Mouse (Mus musculus) midbrain, embryonic 10.5 days (tissue): ENCODE results near the gene Stk39. TPM values are rescaled to one million over a fixed set of nuclear protein-coding genes. Genes with fewer than 3 reads are reported as not detected.

Experiments used
- DNase-seq: peaks from one replicate; pipeline ENCODE4 v3.0.0-alpha.2; 2017; ENCODE audit warnings: low spot score
- H3K27ac ChIP-seq: fragments of 300-500 bp; sonication (generic); replicated peaks from 2 replicates; pipeline ENCODE4 v1.5.1; 2016; ENCODE audit warnings: mild to moderate bottlenecking
- H3K27me3 ChIP-seq: fragments of 300-500 bp; sonication (generic); 2 replicates; pipeline ENCODE4 v1.6.1; 2016; ENCODE audit warnings: low read depth, mild to moderate bottlenecking; ENCODE audit not compliant: poor library complexity, severe bottlenecking
- H3K36me3 ChIP-seq: fragments of 300-500 bp; sonication (generic); 2 replicates; pipeline ENCODE4 v1.6.1; 2016; ENCODE audit warnings: mild to moderate bottlenecking, moderate library complexity
- H3K4me1 ChIP-seq: fragments of 300-500 bp; sonication (generic); 2 replicates; pipeline ENCODE4 v1.6.1; 2016
- H3K4me3 ChIP-seq: fragments of 300-500 bp; sonication (generic); 2 replicates; pipeline ENCODE4 v1.5.1; 2016; ENCODE audit warnings: mild to moderate bottlenecking, moderate library complexity
- H3K9me3 ChIP-seq: fragments of 300-500 bp; sonication (generic); replicated peaks from 2 replicates; pipeline ENCODE4 v1.6.1; 2016; ENCODE audit warnings: mild to moderate bottlenecking
- WGBS: fragments of 180-500 bp; shearing (Covaris S2); methylation state at CpG from one replicate; pipeline ENCODE4 v1.1.7; 2016; 5-methylcytosine and 5-hydroxymethylcytosine counted together
- polyA plus RNA-seq: library from polyadenylated mRNA; unstranded; fragments of >200 nt; fragmentation: Nextera tagmentation; extraction: Ambion mirVana; gene quantifications from 2 replicates; pipeline ENCODE4 v1.2.1, GENCODE M21; 2016

Gene Stk39
- polyA plus RNA-seq, 1 experiment from 2014 or later = 30.1 TPM

DNA sequence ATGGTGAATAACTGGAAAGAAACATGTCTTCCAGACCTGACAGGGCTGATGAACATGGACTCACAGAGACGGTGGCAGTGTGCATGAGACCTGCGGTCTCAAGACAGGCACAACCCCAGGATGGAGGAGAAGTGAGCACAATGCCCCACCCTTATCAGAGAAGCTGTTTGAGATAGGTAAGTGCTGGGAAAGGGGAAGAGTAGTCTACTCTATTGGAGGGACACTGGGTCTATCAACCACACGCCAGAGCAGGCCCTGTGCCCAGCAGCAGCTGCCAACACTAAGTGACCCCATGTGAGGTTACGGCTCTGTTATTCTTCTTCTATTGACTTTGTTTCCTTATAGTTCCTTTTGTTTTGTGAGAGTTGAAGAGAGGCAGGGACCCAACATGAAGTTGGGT is 202.4 kb downstream of the Stk39 start:
- Histone ChIP-seq H3K4me1 (peaks cover 15% of the 10 kb centered on the region), H3K27me3 (no peaks in the 10 kb centered on the region), H3K9me3 (no peaks in the 10 kb centered on the region), H3K27ac (no peak overlapping the region), H3K4me3 (no peak overlapping the region), H3K36me3 (peaks cover 34% of the 10 kb centered on the region)
- 90% methylated on average over 4 of the region's 4 CpGs for WGBS
- no peak for DNase-seq

- DNase-seq = no peak
- Histone ChIP-seq H3K9me3 (no peaks in the 10 kb centered on the region), H3K4me3 (no peak overlapping the region), H3K36me3 (peaks cover 24% of the 10 kb centered on the region), H3K4me1 (no peaks in the 10 kb centered on the region), H3K27me3 (no peaks in the 10 kb centered on the region), H3K27ac (no peak overlapping the region)
- WGBS = 90% methylated on average over 5 of the region's 5 CpGs
Measured at GRCm38 (mm10) chr2:68264826-68265225, 207.2 kb downstream of the Stk39 start.

DNA sequence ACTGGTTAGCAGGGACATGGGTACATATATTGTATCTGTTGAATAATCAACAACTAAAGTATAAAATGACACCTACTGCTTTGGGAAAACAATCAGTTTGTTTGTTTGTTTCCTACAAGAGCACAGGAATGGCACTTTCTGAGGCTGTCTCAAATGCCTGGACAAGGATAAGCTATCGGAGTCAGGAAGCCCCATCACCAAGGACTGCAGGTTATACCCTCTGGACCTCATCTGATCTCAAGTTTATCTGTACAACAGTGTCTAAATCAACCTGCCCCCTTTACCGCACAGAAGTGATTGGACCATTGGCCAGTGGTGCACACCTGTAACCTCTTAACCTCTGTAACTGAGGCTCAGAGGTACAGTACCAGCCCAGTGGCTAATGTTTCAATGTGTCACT is 211.2 kb downstream of the Stk39 start:
- 0 out of 2 replicates have a peak, but pooled peaks cover 5% of the 10 kb centered on the region for H3K4me1 ChIP-seq
- DNase-seq = no peak
- no peak overlapping the region for H3K4me3 ChIP-seq
- no peaks in the 10 kb centered on the region for H3K9me3 ChIP-seq
- peaks cover 32% of the 10 kb centered on the region for H3K36me3 ChIP-seq
- WGBS = 97% methylated on average over 2 of the region's 2 CpGs
- H3K27ac ChIP-seq = no peak overlapping the region
- H3K27me3 ChIP-seq = no peaks in the 10 kb centered on the region

DNA sequence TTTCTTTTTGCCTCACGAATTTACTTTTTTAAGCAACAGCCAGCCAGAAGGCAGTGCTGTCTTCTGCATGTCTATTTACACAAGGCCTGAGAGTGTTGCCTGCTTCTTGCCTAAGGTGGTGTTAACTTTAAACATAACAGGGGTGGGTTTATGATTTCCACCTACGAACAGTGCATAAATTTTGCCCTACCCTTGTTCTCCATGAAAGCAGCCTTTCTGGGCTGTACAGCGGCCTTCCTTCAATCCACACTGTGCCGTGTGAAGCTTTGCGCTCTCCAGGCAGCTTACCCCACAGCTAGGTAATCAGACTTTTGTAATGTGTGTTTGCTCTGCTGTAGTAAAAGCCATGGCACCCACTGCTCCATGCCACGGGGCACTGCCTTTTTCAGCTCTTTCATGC is 214.5 kb downstream of the Stk39 start:
- H3K4me1 ChIP-seq = peaks cover 14% of the 10 kb centered on the region
- H3K36me3 ChIP-seq = peaks cover 23% of the 10 kb centered on the region
- DNase-seq = no peak
- H3K9me3 ChIP-seq = no peaks in the 10 kb centered on the region
- H3K27ac ChIP-seq = no peak overlapping the region
- H3K27me3 ChIP-seq = no peaks in the 10 kb centered on the region
- WGBS = 84% methylated on average over 6 of the region's 6 CpGs
- no peak overlapping the region for H3K4me3 ChIP-seq

- H3K4me3 ChIP-seq = no peak overlapping the region
- DNase-seq = no peak
- H3K27me3 ChIP-seq = no peaks in the 10 kb centered on the region
- peaks cover 23% of the 10 kb centered on the region for H3K36me3 ChIP-seq
- H3K4me1 ChIP-seq = peaks cover 25% of the 10 kb centered on the region
- no peak overlapping the region for H3K27ac ChIP-seq
- H3K9me3 ChIP-seq = no peaks in the 10 kb centered on the region
- WGBS = 91% methylated on average over 8 of the region's 8 CpGs
Measured at GRCm38 (mm10) chr2:68256472-68256871, 215.6 kb downstream of the Stk39 start.

DNA sequence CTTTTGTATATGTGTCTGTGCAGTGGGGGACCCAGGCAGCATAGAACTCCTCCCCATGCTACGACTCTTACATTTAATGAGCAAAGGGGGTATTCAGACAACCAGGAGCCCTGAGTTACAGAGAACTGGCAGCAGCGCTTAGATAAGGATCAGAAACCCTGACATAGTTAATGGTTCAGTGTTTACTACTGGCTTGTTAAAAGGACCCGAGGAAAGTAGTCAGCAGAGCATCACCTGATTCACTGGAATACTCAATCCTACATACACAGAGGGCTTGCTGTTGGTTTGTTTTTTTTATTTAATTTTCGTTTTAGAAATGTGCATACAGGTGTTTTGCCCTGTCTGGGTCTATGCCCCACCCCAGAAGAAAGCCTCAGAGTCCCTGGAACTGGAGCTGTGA is 217.3 kb downstream of the Stk39 start:
- peaks cover 20% of the 10 kb centered on the region for H3K36me3 ChIP-seq
- H3K27ac ChIP-seq = no peak overlapping the region
- H3K9me3 ChIP-seq = no peaks in the 10 kb centered on the region
- H3K27me3 ChIP-seq = no peaks in the 10 kb centered on the region
- WGBS = 89% methylated on average over 4 of the region's 4 CpGs
- DNase-seq = no peak
- peaks cover 34% of the 10 kb centered on the region for H3K4me1 ChIP-seq
- no peak overlapping the region for H3K4me3 ChIP-seq

DNA sequence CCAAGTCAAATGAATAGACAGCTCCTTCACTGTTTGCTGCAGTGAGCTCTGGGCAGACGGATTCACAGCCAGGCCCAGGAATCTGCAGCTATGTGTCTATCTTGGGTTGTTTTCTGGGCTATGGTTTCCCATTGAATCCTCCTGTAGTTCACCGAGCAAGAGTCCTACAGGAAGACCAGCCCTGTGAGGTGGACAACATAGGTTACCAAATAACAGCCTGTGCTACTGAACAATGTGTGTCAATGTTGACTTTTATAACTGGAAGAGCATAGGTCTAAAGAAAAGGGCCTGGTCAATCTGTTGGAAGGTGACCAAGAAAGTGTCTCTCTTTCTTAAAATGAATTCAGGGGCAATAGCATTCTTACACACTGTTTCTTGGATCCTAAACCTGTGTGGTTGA is 218.8 kb downstream of the Stk39 start:
- Histone ChIP-seq H3K36me3 (peaks cover 22% of the 10 kb centered on the region), H3K9me3 (no peaks in the 10 kb centered on the region), H3K27me3 (no peaks in the 10 kb centered on the region), H3K4me3 (no peak overlapping the region), H3K4me1 (peaks cover 34% of the 10 kb centered on the region), H3K27ac (no peak overlapping the region)
- DNase-seq = no peak
- 86% methylated on average over 2 of the region's 2 CpGs for WGBS

GRCm38 (mm10) chr2:68252048-68252758 is 219.9 kb downstream of the Stk39 start:
- Histone ChIP-seq H3K4me1 (peaks cover 32% of the 10 kb centered on the region), H3K36me3 (peaks cover 31% of the 10 kb centered on the region), H3K27me3 (no peaks in the 10 kb centered on the region), H3K27ac (no peak overlapping the region), H3K9me3 (no peaks in the 10 kb centered on the region), H3K4me3 (no peak overlapping the region)
- DNase-seq = no peak
- 68% methylated on average over 6 of the region's 6 CpGs for WGBS

- Histone ChIP-seq H3K27me3 (no peaks in the 10 kb centered on the region), H3K36me3 (peaks cover 31% of the 10 kb centered on the region), H3K27ac (no peak overlapping the region), H3K9me3 (no peaks in the 10 kb centered on the region), H3K4me1 (peaks cover 28% of the 10 kb centered on the region), H3K4me3 (no peak overlapping the region)
- no peak for DNase-seq
- 85% methylated on average over 10 of the region's 10 CpGs for WGBS
Measured at GRCm38 (mm10) chr2:68250897-68251296, 221.2 kb downstream of the Stk39 start.

GRCm38 (mm10) chr2:68249855-68250424 is 222.1 kb downstream of the Stk39 start:
- no peak for DNase-seq
- Histone ChIP-seq H3K4me1 (peaks cover 27% of the 10 kb centered on the region), H3K27ac (no peak overlapping the region), H3K9me3 (no peaks in the 10 kb centered on the region), H3K27me3 (no peaks in the 10 kb centered on the region), H3K36me3 (peaks cover 31% of the 10 kb centered on the region), H3K4me3 (no peak overlapping the region)
- WGBS = 73% methylated on average over 4 of the region's 4 CpGs

- no peak for DNase-seq
- 62% methylated on average over 3 of the region's 3 CpGs for WGBS
Measured at GRCm38 (mm10) chr2:68246284-68246683, 225.8 kb downstream of the Stk39 start.

DNA sequence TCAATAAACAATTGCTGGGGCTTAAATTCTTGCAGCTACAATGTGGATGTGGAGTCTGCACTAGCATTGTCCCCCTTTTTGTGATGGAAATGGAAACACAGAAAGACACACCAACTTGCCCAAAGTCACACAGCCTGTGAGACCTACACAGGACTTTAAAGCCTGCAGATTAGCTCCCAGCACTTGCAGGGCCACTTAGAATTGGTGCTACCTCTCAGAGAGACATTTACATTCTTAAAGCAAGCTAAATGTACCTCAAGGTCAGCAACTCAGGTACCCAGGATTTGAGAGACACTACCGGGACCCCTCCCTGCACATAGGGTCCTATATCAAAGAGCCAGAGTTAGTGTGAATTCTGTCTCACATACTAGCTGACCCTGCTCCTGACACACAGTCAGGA is 227.5 kb downstream of the Stk39 start:
- WGBS = 98% methylated on average over 1 of the region's 1 CpGs
- Histone ChIP-seq H3K4me1 (peaks cover 3% of the 10 kb centered on the region; the same call in 1 of the 2 replicates), H3K27ac (no peak overlapping the region), H3K9me3 (no peaks in the 10 kb centered on the region), H3K4me3 (no peak overlapping the region), H3K27me3 (no peaks in the 10 kb centered on the region), H3K36me3 (peaks cover 32% of the 10 kb centered on the region)
- no peak for DNase-seq

More at GRCm38 (mm10) chr2:68246284-68246683, 225.8 kb downstream of the Stk39 start:
- Histone ChIP-seq H3K36me3 (peaks cover 43% of the 10 kb centered on the region), H3K27ac (no peak overlapping the region), H3K4me1 (peaks cover 7% of the 10 kb centered on the region), H3K9me3 (no peaks in the 10 kb centered on the region), H3K4me3 (no peak overlapping the region), H3K27me3 (no peaks in the 10 kb centered on the region)

DNA sequence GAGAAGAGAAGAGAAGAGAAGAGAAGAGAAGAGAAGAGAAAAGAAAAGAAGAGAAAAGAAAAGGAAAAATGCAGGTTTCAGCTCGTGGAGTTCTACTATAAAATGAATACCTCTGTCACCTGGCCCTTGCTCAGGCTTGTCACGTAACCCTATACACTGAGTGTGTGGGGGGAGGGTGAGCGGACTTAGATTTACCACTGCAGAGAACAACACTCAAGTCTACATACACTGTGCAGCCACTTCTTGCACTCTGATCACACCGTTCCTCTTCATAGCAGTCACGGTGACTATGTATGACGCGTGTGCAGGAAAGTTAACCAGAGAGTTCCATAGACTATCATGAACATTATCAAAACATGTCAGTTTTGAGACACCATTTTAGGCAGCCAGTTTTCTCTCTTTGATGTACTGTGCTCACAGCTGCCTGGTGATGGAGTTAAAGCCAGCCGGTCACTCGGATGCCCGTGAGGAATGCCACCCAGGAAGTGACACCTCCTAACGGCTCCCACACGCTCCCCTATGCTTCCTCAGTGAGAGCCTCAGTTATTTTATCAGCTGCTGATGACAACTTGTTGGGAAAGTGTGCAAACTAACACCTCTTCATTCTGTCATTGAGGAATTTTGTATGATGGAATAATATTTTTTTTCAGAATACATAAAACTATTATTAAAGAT is 228.1 kb downstream of the Stk39 start:
- H3K27me3 ChIP-seq = no peaks in the 10 kb centered on the region
- peaks cover 4% of the 10 kb centered on the region; the same call in 1 of the 2 replicates for H3K4me1 ChIP-seq
- peaks cover 27% of the 10 kb centered on the region for H3K36me3 ChIP-seq
- 83% methylated on average over 12 of the region's 12 CpGs for whole genome bisulfite sequencing
- no peaks in the 10 kb centered on the region for H3K9me3 ChIP-seq
- no peak overlapping the region for H3K4me3 ChIP-seq
- DNase-seq = no peak
- H3K27ac ChIP-seq = no peak overlapping the region
